Mouse (Mus musculus) brain, embryonic 18.5 days (tissue): ENCODE measurements at regions not wholly inside any gene's neighbourhood (a gene's known extent, or its start where the extent isn't known, plus 50 kb on each side); places are given as distances from the start of the nearest gene placed in this dataset.

ENCODE experiments used
- DNase-seq: peaks from one replicate; pipeline ENCODE4 v3.0.0-alpha.2; 2012; ENCODE audit warnings: low read depth, low spot score

- no peak for DNase-seq
Measured at GRCm38 (mm10) chr5:74885958-74886357, 158.6 kb downstream of the Chic2 start.

DNA sequence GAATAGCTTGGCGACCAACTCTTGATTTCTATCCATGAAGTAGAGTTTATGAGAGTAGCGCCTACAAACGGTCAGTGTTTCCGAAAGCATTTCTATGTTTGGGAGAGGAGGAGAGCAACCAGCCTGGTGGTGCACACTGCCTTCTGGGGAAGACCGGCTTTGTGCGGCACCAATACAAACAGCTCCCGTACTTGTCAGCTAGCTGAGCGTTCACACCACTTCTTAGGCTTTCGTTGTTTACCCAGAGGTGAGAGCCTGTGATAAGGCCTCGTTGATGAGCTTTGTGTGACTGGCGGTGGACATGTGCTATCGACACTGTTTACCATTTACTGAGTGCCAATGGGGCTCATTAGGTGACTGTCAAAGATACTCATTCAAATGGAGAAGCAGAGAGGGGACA is 162.0 kb downstream of the Chic2 start:
- no peak for DNase-seq

DNA sequence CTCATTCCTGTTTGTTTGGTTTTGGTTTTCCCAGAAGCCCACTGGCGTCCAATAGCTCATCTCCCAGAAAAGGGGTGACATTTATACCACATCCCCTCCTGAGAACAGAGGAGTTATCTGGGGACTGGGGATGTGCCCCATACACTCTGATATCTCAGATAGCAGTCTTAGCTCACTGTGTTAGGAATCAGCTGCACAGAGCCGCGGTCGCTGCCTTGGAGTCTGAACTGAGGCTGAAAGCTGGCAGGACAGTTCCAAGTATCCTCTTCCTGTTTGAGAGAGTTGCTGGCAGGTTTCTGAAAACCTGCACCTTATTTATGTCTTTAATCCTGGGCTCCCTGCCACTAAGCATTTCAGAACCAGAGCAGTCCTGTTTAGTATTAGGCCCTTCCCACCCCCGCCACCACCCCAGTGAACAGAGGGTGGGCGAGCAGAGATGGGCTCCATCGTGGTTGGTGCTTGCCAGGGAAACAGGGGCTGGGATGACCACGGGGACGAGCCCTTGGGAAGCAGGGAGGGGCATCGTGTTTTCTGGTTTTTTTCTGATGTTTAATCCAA is 163.8 kb downstream of the Chic2 start:
- DNase-seq: no peak

DNA sequence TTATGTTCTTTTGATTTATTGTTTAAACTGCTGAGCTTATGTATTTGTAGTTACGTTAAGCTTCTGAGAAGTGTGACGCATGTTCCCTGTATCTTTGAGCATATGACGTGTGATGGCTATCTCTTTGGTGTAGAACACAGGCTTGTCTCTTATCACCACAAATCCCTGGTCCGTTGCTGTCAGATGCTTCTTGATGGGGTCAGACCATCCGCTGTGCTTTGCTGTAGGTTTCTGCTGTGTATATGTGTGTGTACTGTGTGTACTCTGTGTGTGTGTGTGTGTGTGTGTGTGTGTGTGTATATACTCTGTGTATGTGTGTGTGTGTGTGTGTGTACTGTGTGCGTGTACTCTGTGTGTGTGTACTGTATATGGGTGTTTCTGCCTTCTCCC is 164.5 kb downstream of the Chic2 start:
- DNase-seq: no peak

DNA sequence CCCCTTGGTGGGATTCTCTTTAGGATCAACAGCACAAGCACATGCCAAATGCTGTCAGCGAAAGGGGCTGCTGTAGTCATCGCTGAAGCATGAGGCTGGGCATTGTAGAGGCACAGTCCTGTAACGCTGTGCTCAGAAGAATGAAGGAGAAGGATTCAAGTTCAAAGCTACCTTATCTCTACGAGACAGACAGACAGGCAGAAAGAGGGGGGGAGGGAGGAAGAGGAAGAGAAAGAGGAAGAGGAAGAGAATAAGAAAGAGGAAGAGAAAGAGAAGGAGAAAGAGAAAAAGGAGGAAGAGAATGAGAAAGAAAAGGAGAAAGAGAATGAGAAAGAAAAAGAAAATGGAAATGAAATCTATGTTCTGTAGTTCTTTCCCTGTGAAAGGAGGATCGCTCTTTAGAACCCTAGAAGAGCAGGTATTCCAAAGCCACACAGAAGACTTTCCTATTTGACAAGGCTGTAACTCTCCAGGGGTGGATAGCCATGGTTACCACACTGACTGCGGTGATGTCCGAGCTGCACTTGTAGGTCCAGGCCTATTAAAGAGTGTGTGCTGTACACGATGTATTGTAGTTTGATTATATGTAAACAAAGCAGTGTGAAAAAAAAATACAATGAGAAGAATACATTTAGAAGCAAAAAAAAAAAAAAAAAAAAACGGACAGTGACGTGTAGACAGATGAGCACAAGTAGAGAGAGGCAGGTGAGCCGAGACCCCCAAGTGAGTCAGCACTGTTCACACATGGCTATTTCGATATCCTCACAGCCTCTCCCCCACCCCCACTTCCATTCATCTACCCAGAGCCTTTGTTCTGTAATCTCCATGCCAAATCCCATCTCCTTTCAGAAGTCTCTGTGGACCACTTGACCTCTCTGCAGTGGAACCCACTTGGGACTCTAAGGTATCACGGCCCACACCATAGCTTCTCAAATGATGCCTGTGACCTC is 165.2 kb downstream of the Chic2 start:
- DNase-seq: no peak

GRCm38 (mm10) chr5:74877595-74877994 is 167.0 kb downstream of the Chic2 start:
- DNase-seq: no peak

GRCm38 (mm10) chr5:74877185-74877584 is 167.4 kb downstream of the Chic2 start:
- DNase-seq: no peak

- no peak for DNase-seq
Measured at GRCm38 (mm10) chr5:74874691-74875090, 169.9 kb downstream of the Chic2 start.

- DNase-seq: no peak
Measured at GRCm38 (mm10) chr5:74870615-74871014, 167.9 kb upstream of the Lnx1 start.

DNA sequence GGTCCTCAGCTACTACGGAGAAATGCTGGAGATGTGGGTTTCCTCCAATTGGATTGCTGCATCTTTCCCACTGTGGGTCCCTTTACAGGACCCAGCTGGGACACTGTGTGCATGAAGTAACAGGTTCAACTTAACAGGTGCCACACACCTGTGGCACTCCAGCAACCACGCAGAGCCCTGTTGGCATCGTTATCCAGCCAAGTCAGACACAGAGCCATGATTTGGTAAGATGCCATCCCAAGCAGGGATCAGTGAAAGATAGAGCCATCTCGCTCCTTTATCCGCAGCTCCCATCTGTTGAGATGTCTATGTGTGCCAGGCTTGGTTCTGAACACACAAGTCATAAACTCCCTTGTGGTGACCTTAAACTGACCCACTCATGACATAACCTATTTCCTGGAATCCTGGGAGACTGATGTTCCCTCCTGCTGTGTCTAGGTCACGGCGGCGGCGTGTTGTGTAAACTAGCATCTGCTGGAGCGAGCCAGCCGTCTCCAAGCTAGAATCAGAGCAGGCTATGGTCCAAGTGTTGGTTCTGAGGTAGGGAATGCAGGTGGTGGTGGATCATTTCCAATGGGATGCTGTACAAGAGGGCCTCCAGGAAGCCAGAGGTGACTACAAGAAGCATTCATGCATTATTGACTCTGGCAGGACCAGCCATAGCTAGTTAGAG is 164.5 kb upstream of the Lnx1 start:
- DNase-seq: no peak

- DNase-seq: no peak
Measured at GRCm38 (mm10) chr5:74866697-74867096, 164.0 kb upstream of the Lnx1 start.

DNA sequence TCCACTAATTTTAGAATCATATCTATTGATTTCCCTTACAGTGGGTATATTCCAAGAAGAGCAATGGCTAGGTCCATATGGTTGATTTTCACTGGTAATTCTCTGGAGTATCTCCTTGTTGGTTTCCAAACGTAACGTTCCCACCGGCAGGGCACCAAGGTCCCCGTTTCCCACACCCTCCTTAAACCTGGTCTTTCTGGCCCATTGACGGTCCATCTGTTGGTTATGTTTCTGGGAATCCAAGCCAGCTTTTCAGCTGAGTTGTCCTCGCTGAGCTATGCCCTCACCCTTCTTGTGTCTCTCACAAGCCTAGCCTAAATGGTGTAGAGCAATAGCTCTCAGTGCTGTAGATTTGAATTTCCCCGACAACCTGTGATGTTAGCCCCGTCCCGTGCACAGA is 162.7 kb upstream of the Lnx1 start:
- DNase-seq: no peak

DNA sequence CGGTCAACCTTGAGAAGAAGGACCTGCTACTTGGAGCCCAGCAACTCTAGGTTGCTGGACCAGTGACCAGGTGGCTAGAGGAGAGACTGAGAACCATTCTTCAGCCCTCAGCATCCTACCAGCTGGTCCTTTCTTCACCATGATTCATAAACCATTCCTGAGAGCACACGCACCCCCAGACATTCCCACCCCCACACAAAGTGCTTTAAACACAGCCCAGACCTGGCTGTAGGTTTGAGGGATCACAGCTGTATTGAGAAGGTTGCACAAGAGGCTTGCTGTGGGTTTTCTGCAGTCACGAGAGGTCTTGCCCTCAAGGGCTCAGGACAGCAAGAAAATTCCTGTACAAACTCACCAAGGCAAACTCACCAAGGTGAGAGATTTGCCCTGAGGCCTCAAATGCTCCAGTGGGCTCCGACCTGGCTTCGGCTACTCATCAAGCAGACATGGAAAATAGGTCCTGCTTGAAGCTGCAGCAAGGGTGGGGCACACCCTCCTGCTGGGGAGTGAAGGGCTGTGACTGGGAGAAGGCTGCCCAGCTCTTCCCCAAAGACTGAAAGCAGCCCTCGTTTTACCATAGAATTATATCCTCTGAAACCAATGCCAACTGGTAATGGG is 161.9 kb upstream of the Lnx1 start:
- no peak for DNase-seq

GRCm38 (mm10) chr5:74861297-74861696 is 158.6 kb upstream of the Lnx1 start:
- DNase-seq: no peak

DNA sequence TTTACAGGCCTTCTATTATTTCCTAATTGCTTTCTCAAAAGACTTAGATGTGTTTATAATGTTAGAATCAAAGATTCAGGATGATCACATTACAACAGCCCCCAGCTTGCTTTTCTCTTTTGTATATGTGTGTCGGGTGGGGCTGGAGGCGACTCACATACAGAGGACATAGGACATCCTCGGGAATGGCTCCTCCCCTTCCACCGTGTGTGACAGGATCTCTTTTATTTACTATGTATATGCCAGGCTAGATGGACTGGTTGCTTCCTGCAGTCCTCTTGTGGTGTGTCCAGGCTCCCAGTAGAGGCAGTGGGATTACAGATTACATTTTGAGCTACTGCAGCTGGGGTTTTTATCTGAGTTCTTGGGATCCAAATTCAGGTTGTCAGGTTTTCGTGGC is 155.1 kb upstream of the Lnx1 start:
- DNase-seq: no peak

- DNase-seq: no peak
Measured at GRCm38 (mm10) chr5:74857161-74857560, 154.4 kb upstream of the Lnx1 start.

DNA sequence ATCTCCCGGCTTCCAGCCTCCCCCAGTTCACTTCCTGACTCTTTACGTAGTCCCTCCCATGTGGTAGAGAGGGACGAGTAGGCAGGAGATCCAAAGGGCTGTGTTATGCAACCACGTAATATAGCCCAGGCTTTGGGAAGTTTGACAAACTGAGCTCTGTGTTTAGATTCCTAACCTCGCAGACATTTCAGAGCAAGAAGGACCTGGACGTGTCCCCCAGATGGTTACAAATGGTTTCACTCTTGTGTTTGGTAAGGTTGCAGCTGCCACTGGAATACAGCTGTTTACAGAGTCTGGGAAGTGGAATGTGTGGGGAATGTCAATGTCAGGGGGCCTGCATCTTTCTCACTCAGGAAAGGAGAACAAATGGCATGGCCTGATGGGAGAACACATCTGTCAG is 145.1 kb upstream of the Lnx1 start:
- no peak for DNase-seq

DNA sequence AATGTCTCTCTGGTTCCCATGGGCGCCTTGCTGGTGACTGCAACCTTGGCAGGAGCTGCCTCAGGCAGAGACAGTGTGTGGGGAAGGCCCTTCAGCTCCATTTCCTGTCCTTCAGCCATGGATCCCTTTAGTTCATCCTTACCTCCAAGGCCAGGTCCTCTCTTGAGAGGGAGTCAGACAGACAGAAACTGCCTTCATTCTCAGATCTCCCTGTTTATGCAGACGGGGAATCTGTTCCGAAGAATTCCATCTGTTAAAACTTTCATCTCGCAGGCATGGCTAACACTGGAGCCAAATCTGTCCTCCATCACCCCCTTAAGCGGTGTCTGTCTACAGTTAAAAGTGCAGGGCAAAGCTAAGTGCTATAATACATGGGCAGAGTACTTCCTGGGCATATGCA is 144.0 kb upstream of the Lnx1 start:
- DNase-seq: no peak

- no peak for DNase-seq
Measured at GRCm38 (mm10) chr5:74834401-74834800, 131.7 kb upstream of the Lnx1 start.

GRCm38 (mm10) chr5:74833887-74834286 is 131.2 kb upstream of the Lnx1 start:
- no peak for DNase-seq

DNA sequence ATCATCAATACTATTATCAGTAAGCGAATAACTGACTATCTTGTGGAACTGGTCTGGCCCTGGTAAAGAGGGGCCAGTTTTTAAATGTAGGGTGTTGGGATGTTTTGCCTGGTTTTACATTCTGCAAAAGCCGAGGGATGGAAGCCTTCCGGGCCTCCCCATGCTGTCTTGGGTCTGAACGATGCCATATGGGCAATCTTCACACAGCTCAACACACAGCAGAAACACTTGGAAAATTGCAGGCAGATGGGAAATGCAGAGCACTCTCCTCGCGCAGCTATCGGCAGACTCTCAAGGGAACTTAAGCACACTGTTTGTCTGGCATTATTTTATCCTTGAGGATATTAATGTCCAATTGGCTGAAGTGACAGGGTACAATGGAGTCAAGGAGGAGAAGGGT is 129.3 kb upstream of the Lnx1 start:
- no peak for DNase-seq

GRCm38 (mm10) chr5:74830646-74831045 is 127.9 kb upstream of the Lnx1 start:
- no peak for DNase-seq
